Mouse (Mus musculus): ENCODE measurements around the gene Ndc80. TPM values are rescaled to one million over a fixed set of nuclear protein-coding genes. Genes with fewer than 3 reads are reported as not detected.

Ndc80 gene
- 7.8 to 12.4 TPM (median 10.7 TPM) in 4 replicates for total RNA-seq (2023)

DNA sequence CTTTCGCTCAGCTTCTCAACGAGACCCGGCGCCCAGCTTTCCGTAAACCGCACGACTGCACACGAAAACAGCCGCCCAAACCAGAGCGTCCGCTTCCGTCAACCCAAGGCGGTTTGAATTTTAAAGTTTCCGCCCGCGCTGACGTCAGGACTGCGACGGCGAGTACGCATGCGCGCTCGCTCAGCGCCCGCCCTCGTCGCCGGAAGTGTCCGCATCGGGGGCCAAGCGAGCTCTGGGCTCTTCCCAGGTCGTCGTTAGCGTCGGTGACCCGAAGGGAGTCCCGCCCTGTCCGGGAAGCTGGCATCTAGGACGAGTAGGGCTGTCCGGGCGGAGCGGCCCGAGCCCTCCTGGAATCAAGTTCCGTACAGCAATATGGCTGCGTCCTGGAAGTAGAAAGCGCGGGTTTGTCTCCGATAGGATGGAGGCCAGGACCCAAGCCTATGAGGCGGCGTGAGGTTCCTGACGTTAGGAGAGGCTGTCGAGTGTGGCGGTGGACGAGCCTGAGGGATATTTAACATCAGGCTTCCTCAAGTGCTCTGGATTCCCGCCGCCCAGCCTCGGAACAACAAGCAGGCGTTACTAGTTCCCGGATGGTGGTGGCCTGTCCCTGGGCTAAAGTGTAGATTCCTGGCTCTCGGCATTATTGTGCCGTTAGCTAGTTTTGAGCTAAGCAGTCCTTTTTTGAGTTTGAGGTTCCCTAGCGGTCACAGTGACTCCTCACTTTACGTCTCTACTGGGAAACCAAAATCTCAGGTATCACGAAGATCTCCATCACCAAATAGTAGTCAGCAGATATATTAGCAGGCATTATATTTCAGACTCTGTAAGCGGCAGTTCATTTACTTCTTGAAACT, at the start of gene Ndc80:
Gene Ndc80, minus strand, starts transcription at position 147 of the 854 bp plus-strand sequence.

GRCm38 (mm10) chr17:71551757-71552451, 25.2 kb upstream of the Ndc80 start, which contains the start of gene Spdya:
Gene Spdya (plus strand): TSS chr17:71552061.

DNA sequence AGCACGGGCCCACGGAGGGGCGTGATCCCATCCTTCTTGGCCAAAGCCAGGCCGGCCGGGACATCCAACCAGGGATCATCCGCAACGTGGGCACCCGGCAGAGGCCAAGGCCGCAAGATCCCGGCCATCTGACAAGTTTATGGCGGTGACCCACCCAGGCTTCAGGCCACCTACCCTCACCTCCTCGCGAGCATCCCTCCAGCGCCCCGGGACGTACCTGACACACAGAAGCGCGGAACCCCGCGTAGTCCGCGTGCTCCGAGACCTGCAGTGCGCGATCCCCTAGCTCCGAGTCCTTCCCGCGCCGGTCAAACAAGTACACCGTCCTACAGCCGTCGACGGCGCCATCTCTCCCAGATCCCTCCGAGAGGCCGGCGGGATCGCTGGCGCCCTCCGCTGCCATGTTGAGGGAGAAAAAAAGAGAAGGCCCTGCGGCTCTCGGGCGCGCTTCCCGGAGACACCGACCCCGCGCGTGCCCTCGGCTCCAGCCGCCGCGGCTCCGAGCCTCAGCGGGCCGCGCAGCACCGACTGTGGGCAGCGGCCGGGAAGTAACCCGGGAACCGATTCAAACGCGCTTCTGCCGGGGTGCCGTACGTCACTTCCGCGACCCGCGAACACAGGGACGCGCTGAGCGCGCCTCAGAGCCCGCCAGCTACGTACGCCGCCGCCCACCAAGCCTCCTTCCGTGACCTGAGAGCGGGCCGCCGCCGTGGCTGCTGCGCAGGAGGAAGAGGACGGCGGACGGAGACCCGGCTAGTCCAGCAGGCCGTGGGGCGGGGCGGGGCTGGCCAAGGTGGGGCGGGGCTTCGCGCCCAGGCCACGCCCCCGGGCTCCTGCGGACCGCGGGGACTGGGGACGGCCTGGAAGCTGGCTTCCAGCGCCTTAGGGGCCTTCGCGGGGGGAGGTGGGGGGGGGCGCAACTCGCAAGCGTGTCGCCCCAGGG, 51.6 kb downstream of the Ndc80 start, which contains the start of gene Smchd1:
Gene Smchd1, minus strand, starts transcription at position 582 of the 943 bp plus-strand sequence.

DNA sequence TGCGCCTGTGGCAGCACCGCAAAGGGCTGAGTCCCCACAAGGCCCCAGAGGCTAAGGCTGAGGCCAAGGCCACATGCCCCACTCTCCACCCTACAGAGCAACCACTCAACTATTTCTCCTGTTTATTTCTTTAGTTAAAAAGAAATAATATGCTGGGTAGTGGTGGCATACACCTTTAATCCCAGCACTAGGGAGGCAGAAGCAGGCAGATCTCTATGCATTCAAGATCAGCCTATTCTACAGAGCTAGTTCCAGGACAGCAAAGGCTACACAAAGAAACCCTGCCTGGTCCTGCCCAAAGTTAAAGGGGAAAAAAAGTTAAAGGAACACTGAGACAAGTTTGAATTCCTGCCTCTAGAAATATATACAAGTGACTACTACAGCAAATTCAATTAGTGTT, 66.8 kb downstream of the Ndc80 start, which contains the start of gene Gm4707:
Gene Gm4707, minus strand, starts transcription at position 101 of the 400 bp plus-strand sequence.

Other genes starting within 250 kb of the Ndc80 start
- 3.6 to 9.1 TPM (median 6.7 TPM) in 4 replicates for gene Emilin2, start 214.9 kb downstream of the Ndc80 start, total RNA-seq (2023)
- gene Gm4707, start 66.9 kb downstream of the Ndc80 start, total RNA-seq (2023): 17.9 to 25.1 TPM (median 21.3 TPM) in 4 replicates
- gene Smchd1, start 51.5 kb downstream of the Ndc80 start, total RNA-seq (2023): 220 to 260 TPM (median 238 TPM) in 4 replicates
- gene Spdya, start 25.2 kb upstream of the Ndc80 start, total RNA-seq (2023): not detected in 4 replicates
- gene Wdr43, start 89.0 kb upstream of the Ndc80 start, total RNA-seq (2023): 124 to 143 TPM (median 133 TPM) in 4 replicates
- not detected in 4 replicates for gene Togaram2, start 146.4 kb upstream of the Ndc80 start, total RNA-seq (2023)
- not detected in 4 replicates for gene Pcare, start 226.0 kb upstream of the Ndc80 start, total RNA-seq (2023)
- gene Clip4, start 241.6 kb upstream of the Ndc80 start, total RNA-seq (2023): not detected in 4 replicates